Mouse (Mus musculus) B cell, adult (primary cell): Measurements from ENCODE around the gene Moxd2. TPM values are rescaled to one million over a fixed set of nuclear protein-coding genes. Genes with fewer than 3 reads are reported as not detected.

ENCODE experiments used
- total RNA-seq: library from RNA; stranded (reverse); gene quantifications from 4 replicates; pipeline ENCODE4 v1.2.4, GENCODE M21; 2023; ENCODE audit not compliant: inconsistent age

Moxd2 gene
- not detected in 4 replicates for total RNA-seq

DNA sequence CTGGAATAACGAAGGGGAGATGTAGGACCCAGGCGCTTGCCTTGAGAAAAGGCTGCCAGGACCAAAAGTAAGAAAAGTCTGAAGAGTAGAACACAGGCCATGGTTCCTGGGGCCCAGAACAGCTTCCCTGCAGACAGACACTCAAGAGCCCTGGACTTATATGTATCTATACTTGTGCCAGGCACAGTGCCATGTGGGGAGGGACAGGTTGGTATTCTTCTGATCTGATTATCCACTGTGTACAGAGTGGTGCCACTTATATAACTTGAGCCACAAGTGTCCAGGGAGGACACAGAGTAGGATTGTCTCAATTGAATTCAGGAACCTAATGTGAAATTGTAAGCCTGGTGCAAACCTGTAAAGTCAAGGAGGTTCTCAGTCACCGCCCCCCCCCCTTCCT is at the start of gene Moxd2:
TSS of gene Moxd2 (minus strand) at position 101 of the 400 bp plus-strand sequence.

DNA sequence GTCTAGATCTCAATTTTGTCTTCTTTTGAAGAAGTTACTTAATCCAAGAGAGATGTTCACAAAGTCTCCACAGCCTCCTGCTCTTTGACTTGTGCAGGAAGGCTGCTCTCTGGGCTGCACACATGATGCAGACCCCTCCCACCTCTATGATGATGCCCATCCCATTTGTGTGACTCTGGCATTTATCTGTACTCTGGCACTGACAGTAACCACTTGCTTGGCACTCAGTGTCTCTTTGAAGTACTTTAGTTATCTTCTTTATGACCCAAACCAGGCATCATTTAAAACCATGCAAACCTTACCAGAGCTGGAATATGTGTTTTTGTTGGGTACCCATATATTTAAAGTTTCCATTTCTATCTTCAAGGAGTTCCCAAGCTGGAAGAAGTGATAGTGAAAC is 13.0 kb upstream of the Moxd2 start, which contains the start of gene Prss58:
TSS of gene Prss58 (minus strand) at position 101 of the 400 bp plus-strand sequence.

Other genes starting within 250 kb of the Moxd2 start
- not detected in 4 replicates for gene Prss58, start 12.9 kb upstream of the Moxd2 start, total RNA-seq
- not detected in 4 replicates for gene 1700074P13Rik, start 53.1 kb upstream of the Moxd2 start, total RNA-seq
- gene Gm4744, start 64.4 kb upstream of the Moxd2 start, total RNA-seq = not detected in 4 replicates
- gene 1810009J06Rik, start 77.3 kb upstream of the Moxd2 start, total RNA-seq = not detected in 4 replicates
- gene Gm2663, start 112.0 kb upstream of the Moxd2 start, total RNA-seq = not detected in 4 replicates
- gene 2210010C04Rik, start 148.0 kb upstream of the Moxd2 start, total RNA-seq = 0.61 to 1.1 TPM in 2 of 4 replicates, not detected in the others